Mouse (Mus musculus): ENCODE data around the gene Dusp7. TPM values are rescaled to one million over a fixed set of nuclear protein-coding genes. Genes with fewer than 3 reads are reported as not detected.
A peak's percentile ranks its signal among the peaks of the same experiment; 100 is the strongest.

The Dusp7 gene
- polyA plus RNA-seq, 1 experiment: 20.0 TPM

GRCm38 (mm10) chr9:106394649-106395602 is 26.5 kb downstream of the Dusp7 start:
- Histone ChIP-seq H3K27me3 (ENCODE audit: control insufficient read depth, insufficient read depth, low read length) (no peaks in the 10 kb centered on the region), H3K4me1 (ENCODE audit: control insufficient read depth, insufficient read depth, insufficient read length, low read length) (peaks cover 2% of the 10 kb centered on the region), H3K4me3 (ENCODE audit: low read depth, low read length) (no peak overlapping the region), H3K27ac (ENCODE audit: insufficient read depth, low read depth, low read length) (no peak overlapping the region), H3K36me3 (ENCODE audit: control insufficient read depth, insufficient read depth, low read length) (no peaks in the 10 kb centered on the region)
- 57% methylated on average over 11 of the region's 11 CpGs for WGBS
- TF ChIP-seq CTCF (IDR thresholded peaks at IDR 0.05; ENCODE audit: extremely low read depth, insufficient read length, insufficient replicate concordance, low read depth, low read length) (peak; percentile 20; the same call in 1 of the 2 replicates), POLR2A (IDR thresholded peaks at IDR 0.05; ENCODE audit: low read depth, low read length) (no peak)

DNA sequence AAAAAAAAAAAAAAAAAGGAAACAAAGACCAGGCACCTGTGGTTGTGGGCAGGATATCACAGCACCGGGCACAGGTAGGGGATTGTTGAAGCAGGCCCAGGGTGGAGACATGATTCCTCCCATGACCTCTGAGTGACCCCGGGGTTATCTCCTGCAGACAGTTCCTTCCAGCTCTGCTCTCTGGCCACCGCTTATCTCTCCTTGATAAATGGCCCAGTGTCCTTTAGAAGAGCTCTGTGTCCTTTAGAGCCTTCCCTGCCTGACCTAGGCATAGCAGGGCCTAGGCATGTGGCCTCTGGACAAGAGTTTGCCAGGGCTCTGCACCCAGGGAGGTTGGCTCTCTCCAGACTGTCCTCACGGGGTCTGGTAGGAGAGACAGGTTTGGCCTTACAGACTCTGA is 29.3 kb downstream of the Dusp7 start:
- Histone ChIP-seq H3K27ac (ENCODE audit: insufficient read depth, low read depth, low read length) (no peak overlapping the region), H3K27me3 (ENCODE audit: control insufficient read depth, insufficient read depth, low read length) (no peaks in the 10 kb centered on the region), H3K4me1 (ENCODE audit: control insufficient read depth, insufficient read depth, insufficient read length, low read length) (peaks cover 2% of the 10 kb centered on the region), H3K36me3 (ENCODE audit: control insufficient read depth, insufficient read depth, low read length) (no peaks in the 10 kb centered on the region), H3K4me3 (ENCODE audit: low read depth, low read length) (no peak overlapping the region)
- TF ChIP-seq CTCF (IDR thresholded peaks at IDR 0.05; ENCODE audit: extremely low read depth, insufficient read length, insufficient replicate concordance, low read depth, low read length) (no peak), POLR2A (IDR thresholded peaks at IDR 0.05; ENCODE audit: low read depth, low read length) (no peak)
- WGBS: 63% methylated on average over 4 of the region's 4 CpGs

DNA sequence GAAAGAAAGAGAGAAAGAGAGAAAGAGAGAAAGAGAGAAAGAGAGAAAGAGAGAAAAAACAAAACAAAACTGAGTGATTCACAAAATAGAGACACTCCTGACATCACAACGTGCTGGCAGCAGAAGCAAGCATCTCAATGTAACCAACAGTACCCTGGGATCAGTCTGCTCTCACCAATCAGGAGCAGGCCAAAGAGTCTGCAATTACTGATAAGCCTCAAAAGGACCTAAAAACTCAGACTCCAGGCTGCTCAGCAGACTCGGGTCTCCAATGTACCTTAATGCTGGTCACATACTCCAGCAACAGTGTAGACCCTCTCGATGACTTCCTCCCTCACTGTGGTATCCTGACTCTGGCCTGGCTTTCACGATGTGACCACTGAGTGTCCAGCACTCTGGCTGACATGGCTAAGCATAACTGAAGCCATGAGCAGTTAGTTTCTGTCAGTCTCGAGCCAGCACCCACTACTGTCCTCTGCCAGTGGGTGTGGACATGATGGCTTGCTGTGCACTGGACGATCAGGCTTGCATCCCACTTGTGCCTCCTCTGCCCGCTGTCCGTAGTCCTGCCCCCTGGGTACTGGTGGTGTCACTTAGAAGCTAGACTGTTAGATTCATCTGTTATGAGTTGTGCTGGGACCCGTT is 30.4 kb downstream of the Dusp7 start:
- 51% methylated on average over 9 of the region's 9 CpGs for WGBS
- Histone ChIP-seq H3K27ac (ENCODE audit: insufficient read depth, low read depth, low read length) (no peak overlapping the region), H3K27me3 (ENCODE audit: control insufficient read depth, insufficient read depth, low read length) (no peaks in the 10 kb centered on the region), H3K36me3 (ENCODE audit: control insufficient read depth, insufficient read depth, low read length) (no peaks in the 10 kb centered on the region), H3K4me3 (ENCODE audit: low read depth, low read length) (no peak overlapping the region), H3K4me1 (ENCODE audit: control insufficient read depth, insufficient read depth, insufficient read length, low read length) (peaks cover 2% of the 10 kb centered on the region; the same call in 1 of the 2 replicates)
- TF ChIP-seq CTCF (IDR thresholded peaks at IDR 0.05; ENCODE audit: extremely low read depth, insufficient read length, insufficient replicate concordance, low read depth, low read length): no peak
- no peak for TF ChIP-seq POLR2A (IDR thresholded peaks at IDR 0.05; ENCODE audit: low read depth, low read length)

- Histone ChIP-seq H3K27ac (ENCODE audit: insufficient read depth, low read depth, low read length) (no peak overlapping the region), H3K36me3 (ENCODE audit: control insufficient read depth, insufficient read depth, low read length) (no peaks in the 10 kb centered on the region), H3K4me3 (ENCODE audit: low read depth, low read length) (no peak overlapping the region), H3K4me1 (ENCODE audit: control insufficient read depth, insufficient read depth, insufficient read length, low read length) (peaks cover 2% of the 10 kb centered on the region; the same call in 1 of the 2 replicates), H3K27me3 (ENCODE audit: control insufficient read depth, insufficient read depth, low read length) (no peaks in the 10 kb centered on the region)
- 90% methylated on average over 3 of the region's 3 CpGs for WGBS
- TF ChIP-seq POLR2A (IDR thresholded peaks at IDR 0.05; ENCODE audit: low read depth, low read length): no peak
- no peak for TF ChIP-seq CTCF (IDR thresholded peaks at IDR 0.05; ENCODE audit: extremely low read depth, insufficient read length, insufficient replicate concordance, low read depth, low read length)
Measured at GRCm38 (mm10) chr9:106399808-106400207, 31.4 kb downstream of the Dusp7 start.

GRCm38 (mm10) chr9:106402149-106402548 is 33.7 kb downstream of the Dusp7 start:
- TF ChIP-seq CTCF (IDR thresholded peaks at IDR 0.05; ENCODE audit: extremely low read depth, insufficient read length, insufficient replicate concordance, low read depth, low read length): no peak
- TF ChIP-seq POLR2A (IDR thresholded peaks at IDR 0.05; ENCODE audit: low read depth, low read length): no peak

GRCm38 (mm10) chr9:106402607-106403375 is 34.4 kb downstream of the Dusp7 start:
- H3K27me3 ChIP-seq (ENCODE audit: control insufficient read depth, insufficient read depth, low read length): no peaks in the 10 kb centered on the region
- no peak overlapping the region for H3K27ac ChIP-seq (ENCODE audit: insufficient read depth, low read depth, low read length)
- 81% methylated on average over 16 of the region's 16 CpGs for WGBS
- H3K4me3 ChIP-seq (ENCODE audit: low read depth, low read length): no peak overlapping the region
- H3K36me3 ChIP-seq (ENCODE audit: control insufficient read depth, insufficient read depth, low read length): no peaks in the 10 kb centered on the region
- TF ChIP-seq POLR2A (IDR thresholded peaks at IDR 0.05; ENCODE audit: low read depth, low read length): no peak
- no peak for TF ChIP-seq CTCF (IDR thresholded peaks at IDR 0.05; ENCODE audit: extremely low read depth, insufficient read length, insufficient replicate concordance, low read depth, low read length)
- H3K4me1 ChIP-seq (ENCODE audit: control insufficient read depth, insufficient read depth, insufficient read length, low read length): peaks cover 5% of the 10 kb centered on the region; the same call in 1 of the 2 replicates

More at GRCm38 (mm10) chr9:106402149-106402548, 33.7 kb downstream of the Dusp7 start:
- H3K27me3 ChIP-seq (ENCODE audit: control insufficient read depth, insufficient read depth, low read length): no peaks in the 10 kb centered on the region
- WGBS: 43% methylated on average over 5 of the region's 5 CpGs
- no peak overlapping the region for H3K4me3 ChIP-seq (ENCODE audit: low read depth, low read length)
- H3K27ac ChIP-seq (ENCODE audit: insufficient read depth, low read depth, low read length): no peak overlapping the region
- H3K36me3 ChIP-seq (ENCODE audit: control insufficient read depth, insufficient read depth, low read length): no peaks in the 10 kb centered on the region
- peaks cover 5% of the 10 kb centered on the region; the same call in 1 of the 2 replicates for H3K4me1 ChIP-seq (ENCODE audit: control insufficient read depth, insufficient read depth, insufficient read length, low read length)
